Mouse (Mus musculus) T-helper 17 cell (primary cell): ENCODE results near the gene Dus1l.
"Not testable (repeated sequence)": the region's sequence is repeated elsewhere in the genome, so short reads cannot be mapped to it uniquely, and the experiment has no call there.

Experiments
- in situ Hi-C, 2 experiments: fragments of 300-600 bp; cut with MboI, MseI; formaldehyde crosslinking; loops; 1 replicate in 1 of 2; 2 replicates in 1 of 2; pipeline ENCODE4 v1.15.1; 2025; ENCODE audit warnings: high pct_unique_total_duplicates in 2 of 2

Gene Dus1l

GRCm38 (mm10) chr11:120820546-120820945 is 24.3 kb upstream of the Dus1l start:
- in situ Hi-C loops, result no loop called here

DNA sequence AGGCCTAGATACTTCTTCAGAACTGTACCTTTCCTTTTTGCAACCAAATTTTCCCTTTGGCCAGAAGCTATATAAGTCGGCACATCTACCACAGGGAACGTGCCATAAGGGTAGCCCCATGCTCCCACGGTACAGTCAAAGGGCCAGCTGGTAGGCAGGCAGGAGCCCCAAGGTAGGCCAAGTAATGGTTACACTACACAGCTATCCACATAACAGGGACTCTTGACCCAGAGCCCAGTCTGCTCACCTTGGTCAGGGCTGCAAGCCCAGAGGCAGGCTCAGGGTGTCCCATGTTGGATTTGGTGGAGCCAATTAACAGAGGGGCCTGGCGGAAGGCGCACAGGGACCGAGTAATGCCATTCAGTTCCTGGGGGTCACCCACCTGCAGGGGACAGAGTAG is 23.4 kb upstream of the Dus1l start:
- in situ Hi-C loops, result no loop called here

- in situ Hi-C loops, result no loop called here
Measured at GRCm38 (mm10) chr11:120818251-120818650, 22.0 kb upstream of the Dus1l start.

- in situ Hi-C loops, result no loop called here
Measured at GRCm38 (mm10) chr11:120817358-120817757, 21.2 kb upstream of the Dus1l start.

DNA sequence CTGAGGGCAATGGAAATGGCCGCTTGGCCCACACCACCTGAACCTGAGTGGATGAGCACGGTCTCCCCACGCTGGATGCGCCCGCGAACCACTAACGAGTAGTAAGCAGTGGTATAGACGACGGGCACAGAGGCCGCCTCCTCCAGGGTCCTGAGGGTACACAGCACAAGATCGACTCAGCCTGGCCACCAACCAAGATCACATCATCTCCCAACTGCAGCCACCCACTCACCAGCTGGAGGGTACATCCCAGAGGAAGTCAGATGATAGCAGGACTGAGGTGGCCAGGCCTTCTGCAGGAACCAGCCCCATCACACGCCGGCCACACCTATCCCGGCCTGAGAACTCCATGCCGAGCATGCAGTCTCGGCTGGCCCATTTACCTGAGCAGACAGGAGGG is 15.9 kb upstream of the Dus1l start:
- in situ Hi-C loops, result no loop called here

- in situ Hi-C loops, result no loop called here
Measured at GRCm38 (mm10) chr11:120808010-120808409, 11.8 kb upstream of the Dus1l start.

- in situ Hi-C loops, result no loop called here
Measured at GRCm38 (mm10) chr11:120805375-120806298, 9.4 kb upstream of the Dus1l start.

GRCm38 (mm10) chr11:120804769-120805168 is 8.6 kb upstream of the Dus1l start:
- in situ Hi-C loops, result no loop called here

GRCm38 (mm10) chr11:120804274-120804673 is 8.1 kb upstream of the Dus1l start:
- in situ Hi-C loops, result no loop called here

- in situ Hi-C loops, result no loop called here
Measured at GRCm38 (mm10) chr11:120800061-120800904, 4.1 kb upstream of the Dus1l start.

DNA sequence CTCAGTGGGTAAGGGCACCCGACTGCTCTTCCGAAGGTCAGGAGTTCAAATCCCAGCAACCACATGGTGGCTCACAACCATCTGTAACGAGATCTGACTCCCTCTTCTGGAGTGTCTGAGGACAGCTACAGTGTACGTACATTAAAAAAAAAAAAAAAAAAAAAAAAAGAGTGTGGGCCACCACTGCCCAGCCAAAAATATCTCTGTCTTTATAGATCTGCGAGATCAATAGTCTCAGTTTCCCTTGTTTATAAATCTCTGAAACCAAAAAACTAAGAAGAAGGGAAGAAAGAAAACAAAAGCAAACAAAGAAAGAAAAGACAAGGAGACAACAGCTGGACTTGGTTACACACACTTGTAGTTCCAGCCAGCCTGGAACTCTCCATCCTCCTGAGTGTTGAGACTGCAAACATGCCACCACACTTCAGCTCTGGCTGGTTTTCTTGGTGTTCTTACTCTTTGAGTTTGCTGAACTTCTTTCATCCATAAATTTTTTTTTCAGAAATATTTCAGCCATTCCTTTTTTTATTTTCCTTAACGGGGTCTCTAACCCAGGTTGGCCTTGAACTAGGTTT is 3.2 kb upstream of the Dus1l start:
- in situ Hi-C loops, result no loop called here

DNA sequence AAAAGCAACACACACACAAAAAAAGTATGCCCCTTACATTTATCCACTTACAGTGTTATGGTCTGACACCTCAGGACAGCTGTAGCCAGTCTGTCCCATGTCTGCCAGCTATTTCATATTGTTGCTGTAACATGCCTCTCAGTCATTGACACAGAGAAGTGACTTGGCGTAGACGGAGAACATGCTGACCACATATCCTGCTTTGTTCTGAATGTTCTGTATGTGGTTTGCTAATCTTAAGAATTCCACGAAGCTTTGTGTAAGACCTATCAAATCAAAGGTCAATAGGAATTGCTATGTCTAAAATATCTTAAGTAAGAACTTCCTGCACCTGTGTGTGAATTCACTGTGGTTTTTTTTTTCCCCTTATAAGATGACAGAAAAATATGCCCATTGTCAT is 2.0 kb upstream of the Dus1l start:
- in situ Hi-C loops, result no loop called here

DNA sequence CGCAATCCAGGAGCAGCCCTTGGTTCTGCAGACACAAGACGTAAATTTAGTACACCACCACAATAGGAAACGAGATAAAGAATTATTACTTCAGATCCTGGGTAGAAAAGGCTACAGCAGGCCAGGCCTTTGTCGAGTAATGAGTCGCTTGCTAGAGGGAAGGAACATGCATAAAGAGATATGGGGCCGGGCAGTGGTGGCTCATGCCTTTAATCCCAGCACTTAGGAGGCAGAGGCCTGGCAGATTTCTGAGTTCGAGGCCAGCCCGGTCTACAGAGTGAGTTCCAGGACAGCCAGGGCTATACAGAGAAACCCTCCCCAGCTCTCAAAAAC is 377 bp upstream of the Dus1l start:
- in situ Hi-C loops, result no loop called here

GRCm38 (mm10) chr11:120792652-120793051 is 3.6 kb downstream of the Dus1l start:
- in situ Hi-C loops, result no loop called here

DNA sequence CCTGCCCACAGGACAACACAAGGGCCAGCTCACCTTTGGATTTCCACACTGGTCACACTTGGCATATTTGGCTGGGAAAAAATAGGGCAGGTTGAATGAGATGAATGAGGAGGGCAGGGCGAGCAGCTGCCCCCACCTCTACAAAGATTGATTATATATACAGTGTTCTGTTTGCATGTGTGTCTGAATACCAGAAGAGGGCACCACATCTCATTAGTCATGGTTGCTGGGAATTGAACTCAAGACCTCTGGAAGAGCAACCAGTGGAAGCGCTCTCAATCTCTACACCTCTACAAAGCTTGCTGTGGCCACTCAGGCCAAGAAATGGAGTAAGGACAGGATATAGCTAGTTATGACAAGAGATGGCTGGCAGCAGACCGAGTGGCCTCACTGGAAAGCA is 6.4 kb downstream of the Dus1l start:
- in situ Hi-C loops, result no loop called here

DNA sequence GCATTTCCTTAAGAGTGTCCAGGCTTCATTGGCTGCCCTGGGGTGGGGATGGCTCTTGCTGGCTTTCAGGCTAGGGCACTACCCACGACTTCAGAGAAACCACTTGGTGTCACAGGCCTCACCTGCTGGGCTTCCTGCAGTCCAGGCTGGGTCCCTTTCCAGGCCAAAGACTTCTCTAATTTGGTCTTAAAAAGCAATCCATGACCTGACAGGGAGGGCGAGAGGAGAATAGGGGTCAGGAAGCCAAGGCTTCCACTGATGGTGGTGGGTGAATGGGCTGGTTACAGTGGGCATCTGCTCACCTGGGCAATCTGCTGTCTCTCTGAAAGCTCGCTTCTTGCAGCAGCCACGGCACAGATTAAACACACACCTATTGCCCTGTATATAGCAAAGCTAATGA is 6.8 kb downstream of the Dus1l start:
- in situ Hi-C loops, result no loop called here

DNA sequence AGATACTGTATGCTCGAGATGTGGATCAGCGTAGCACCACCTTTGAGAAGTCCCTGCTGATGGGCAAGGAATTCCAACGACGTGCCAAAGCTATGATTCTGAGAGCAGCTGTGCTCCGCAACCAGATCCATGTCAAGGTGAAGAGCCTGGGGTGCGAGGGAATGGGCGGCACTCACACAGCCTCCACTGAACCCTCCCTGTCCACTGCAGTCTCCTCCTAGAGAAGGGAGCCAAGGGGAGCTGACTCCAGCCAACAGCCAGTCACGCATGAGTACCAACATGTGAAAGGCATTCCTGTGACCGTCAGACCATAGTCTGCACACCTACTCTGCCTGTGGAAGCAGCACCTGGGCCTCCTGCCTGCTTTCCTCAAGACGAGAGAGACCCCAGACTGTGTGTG is 7.7 kb downstream of the Dus1l start:
- in situ Hi-C loops, result not testable (repeated sequence)

GRCm38 (mm10) chr11:120785145-120785544 is 11.1 kb downstream of the Dus1l start:
- in situ Hi-C loops, result no loop called here

GRCm38 (mm10) chr11:120784064-120784791 is 12.0 kb downstream of the Dus1l start, which contains the start of the genes Rfng and Gps1:
Gene Rfng, minus strand, starts transcription at chr11:120784207.
Gene Gps1, plus strand, starts transcription at chr11:120784272.
- in situ Hi-C loops, result no loop called here

DNA sequence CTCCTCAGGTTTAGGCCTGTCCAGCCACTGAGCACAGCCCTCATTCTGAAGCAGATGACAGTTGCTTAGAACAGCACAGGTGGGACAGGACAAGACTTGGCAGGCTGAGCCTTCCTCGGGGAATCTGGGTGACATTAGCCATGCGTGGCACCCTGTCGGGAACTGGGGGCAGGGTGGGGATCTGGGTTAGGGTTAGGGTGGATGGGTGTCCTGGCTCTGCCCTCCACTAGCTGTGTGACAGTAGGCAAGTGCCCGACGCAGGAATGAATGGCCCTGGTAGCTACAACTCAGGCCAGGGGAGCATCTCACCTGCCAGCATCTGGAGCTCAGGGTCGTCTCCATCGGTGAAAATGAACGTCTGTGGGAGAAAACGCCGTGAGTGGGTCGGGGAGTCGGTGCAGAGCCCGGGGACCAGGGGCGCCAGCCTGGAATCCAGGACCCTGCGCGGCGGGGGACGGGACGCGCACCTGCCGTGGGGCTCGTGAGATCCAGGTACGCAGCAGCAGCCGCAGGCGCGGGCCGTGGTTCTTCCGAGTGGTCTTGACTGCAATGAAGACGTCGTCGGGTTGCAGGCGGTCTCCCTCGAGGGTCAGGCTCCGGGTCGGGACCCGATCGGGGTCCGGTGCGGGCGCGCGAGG is 12.7 kb downstream of the Dus1l start:
- in situ Hi-C loops, result no loop called here

DNA sequence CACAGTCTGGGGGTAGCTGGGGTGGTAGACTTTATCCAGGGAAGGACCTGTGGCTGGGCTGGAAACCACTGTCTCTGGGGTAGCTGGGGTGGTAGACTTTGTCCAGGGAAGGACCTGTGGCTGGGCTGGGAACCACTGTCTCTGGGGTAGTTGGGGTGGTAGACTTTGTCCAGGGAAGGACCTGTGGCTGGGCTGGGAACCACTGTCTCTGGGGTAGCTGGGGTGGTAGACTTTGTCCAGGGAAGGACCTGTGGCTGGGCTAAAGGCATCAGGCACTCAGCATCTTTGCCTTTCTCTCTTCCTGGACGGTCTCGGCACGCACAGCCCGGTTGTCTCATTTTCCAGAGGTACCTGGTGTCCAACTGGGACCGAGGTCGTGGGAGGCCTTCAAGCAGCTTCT is 14.8 kb downstream of the Dus1l start:
- in situ Hi-C loops, result not testable (repeated sequence)
